Mouse (Mus musculus): ENCODE measurements around the gene Xrn1. TPM values are rescaled to one million over a fixed set of nuclear protein-coding genes. Genes with fewer than 3 reads are reported as not detected.

Gene Xrn1
- polyA plus RNA-seq, 1 experiment from 2014 or later = 12.4 TPM

- 78% methylated on average over 6 of the region's 6 CpGs for WGBS
- peaks cover 70% of the 10 kb centered on the region for H3K36me3 ChIP-seq
Measured at GRCm38 (mm10) chr9:95979896-95980295, 25.3 kb downstream of the Xrn1 start.

GRCm38 (mm10) chr9:95992255-95992654, 37.7 kb downstream of the Xrn1 start:
- H3K4me3 ChIP-seq = no peak overlapping the region
- no peak overlapping the region for H3K9ac ChIP-seq
- no peak overlapping the region for H3K4me2 ChIP-seq
- no peak overlapping the region for H3K27ac ChIP-seq (replicated peaks)
- H3K36me3 ChIP-seq = peaks cover 57% of the 10 kb centered on the region
- no peaks in the 10 kb centered on the region for H3K4me1 ChIP-seq (replicated peaks)
- no peaks in the 10 kb centered on the region for H3K27me3 ChIP-seq
- ATAC-seq (ENCODE audit: low read depth) = no peak
- 98% methylated on average over 2 of the region's 2 CpGs for WGBS
- H3K9me3 ChIP-seq = no peaks in the 10 kb centered on the region

More at GRCm38 (mm10) chr9:95979896-95980295, 25.3 kb downstream of the Xrn1 start:
- Histone ChIP-seq H3K4me1 (replicated peaks) (no peaks in the 10 kb centered on the region), H3K4me3 (no peak overlapping the region), H3K27me3 (no peaks in the 10 kb centered on the region), H3K4me2 (no peak overlapping the region), H3K9me3 (no peaks in the 10 kb centered on the region), H3K9ac (no peak overlapping the region), H3K27ac (replicated peaks) (no peak overlapping the region)
- no peak for ATAC-seq (ENCODE audit: low read depth)

- ATAC-seq (ENCODE audit: low read depth) = no peak
Measured at GRCm38 (mm10) chr9:96004455-96004854, 49.9 kb downstream of the Xrn1 start.

GRCm38 (mm10) chr9:96010664-96011063, 56.1 kb downstream of the Xrn1 start:
- 95% methylated on average over 7 of the region's 7 CpGs for WGBS
- ATAC-seq (ENCODE audit: low read depth) = no peak
- Histone ChIP-seq H3K9ac (no peak overlapping the region), H3K36me3 (peaks cover 65% of the 10 kb centered on the region), H3K9me3 (no peaks in the 10 kb centered on the region), H3K27ac (replicated peaks) (no peak overlapping the region), H3K4me2 (no peak overlapping the region), H3K4me1 (replicated peaks) (no peaks in the 10 kb centered on the region), H3K27me3 (no peaks in the 10 kb centered on the region), H3K4me3 (no peak overlapping the region)

More at GRCm38 (mm10) chr9:96004455-96004854, 49.9 kb downstream of the Xrn1 start:
- Histone ChIP-seq H3K27me3 (no peaks in the 10 kb centered on the region), H3K36me3 (peaks cover 79% of the 10 kb centered on the region), H3K4me1 (replicated peaks) (no peaks in the 10 kb centered on the region), H3K27ac (replicated peaks) (no peak overlapping the region), H3K9me3 (no peaks in the 10 kb centered on the region), H3K9ac (no peak overlapping the region), H3K4me3 (no peak overlapping the region), H3K4me2 (no peak overlapping the region)
- WGBS = 94% methylated on average over 7 of the region's 7 CpGs

GRCm38 (mm10) chr9:96023921-96024320, 69.4 kb downstream of the Xrn1 start:
- 94% methylated on average over 3 of the region's 3 CpGs for WGBS
- peaks cover 73% of the 10 kb centered on the region for H3K36me3 ChIP-seq

GRCm38 (mm10) chr9:96027913-96028312, 73.4 kb downstream of the Xrn1 start:
- 72% methylated on average over 3 of the region's 3 CpGs for WGBS
- Histone ChIP-seq H3K9me3 (no peaks in the 10 kb centered on the region), H3K27ac (replicated peaks) (no peak overlapping the region), H3K4me1 (replicated peaks) (no peaks in the 10 kb centered on the region), H3K4me2 (no peak overlapping the region), H3K36me3 (peaks cover 87% of the 10 kb centered on the region), H3K9ac (no peak overlapping the region), H3K4me3 (no peak overlapping the region), H3K27me3 (no peaks in the 10 kb centered on the region)
- no peak for ATAC-seq (ENCODE audit: low read depth)

More at GRCm38 (mm10) chr9:96023921-96024320, 69.4 kb downstream of the Xrn1 start:
- no peaks in the 10 kb centered on the region for H3K9me3 ChIP-seq
- no peak overlapping the region for H3K9ac ChIP-seq
- H3K4me1 ChIP-seq (replicated peaks) = no peaks in the 10 kb centered on the region
- H3K4me2 ChIP-seq = no peak overlapping the region
- H3K27ac ChIP-seq (replicated peaks) = no peak overlapping the region
- ATAC-seq (ENCODE audit: low read depth) = no peak
- H3K4me3 ChIP-seq = no peak overlapping the region
- no peaks in the 10 kb centered on the region for H3K27me3 ChIP-seq

- Histone ChIP-seq H3K4me1 (replicated peaks) (no peaks in the 10 kb centered on the region), H3K9ac (no peak overlapping the region), H3K27ac (replicated peaks) (no peak overlapping the region), H3K27me3 (no peaks in the 10 kb centered on the region), H3K4me2 (no peak overlapping the region), H3K36me3 (peaks cover 86% of the 10 kb centered on the region), H3K9me3 (no peaks in the 10 kb centered on the region), H3K4me3 (no peak overlapping the region)
- no peak for ATAC-seq (ENCODE audit: low read depth)
- 46% methylated on average over 1 of the region's 1 CpGs for WGBS
Measured at GRCm38 (mm10) chr9:96028818-96029217, 74.3 kb downstream of the Xrn1 start.

GRCm38 (mm10) chr9:96029886-96030285, 75.3 kb downstream of the Xrn1 start:
- Histone ChIP-seq H3K4me1 (replicated peaks) (no peaks in the 10 kb centered on the region), H3K4me3 (no peak overlapping the region), H3K9ac (no peak overlapping the region), H3K36me3 (peaks cover 86% of the 10 kb centered on the region), H3K27me3 (no peaks in the 10 kb centered on the region), H3K4me2 (no peak overlapping the region), H3K9me3 (no peaks in the 10 kb centered on the region), H3K27ac (replicated peaks) (no peak overlapping the region)
- ATAC-seq (ENCODE audit: low read depth) = no peak
- WGBS = 95% methylated on average over 5 of the region's 5 CpGs

GRCm38 (mm10) chr9:96035371-96036086, 81.0 kb downstream of the Xrn1 start:
- Histone ChIP-seq H3K9me3 (no peaks in the 10 kb centered on the region), H3K4me2 (no peak overlapping the region), H3K36me3 (peaks cover 85% of the 10 kb centered on the region), H3K4me3 (no peak overlapping the region), H3K9ac (no peak overlapping the region), H3K27me3 (no peaks in the 10 kb centered on the region), H3K27ac (replicated peaks) (no peak overlapping the region), H3K4me1 (replicated peaks) (no peaks in the 10 kb centered on the region)
- ATAC-seq (ENCODE audit: low read depth) = no peak
- WGBS = 86% methylated on average over 3 of the region's 3 CpGs

- H3K4me2 ChIP-seq = no peak overlapping the region
- H3K9ac ChIP-seq = no peak overlapping the region
- H3K36me3 ChIP-seq = peaks cover 79% of the 10 kb centered on the region
- no peaks in the 10 kb centered on the region for H3K27me3 ChIP-seq
- H3K27ac ChIP-seq (replicated peaks) = no peak overlapping the region
- no peaks in the 10 kb centered on the region for H3K4me1 ChIP-seq (replicated peaks)
- no peak overlapping the region for H3K4me3 ChIP-seq
- H3K9me3 ChIP-seq = no peaks in the 10 kb centered on the region
- WGBS = 88% methylated on average over 3 of the region's 3 CpGs
- ATAC-seq (ENCODE audit: low read depth) = no peak
Measured at GRCm38 (mm10) chr9:96044214-96044613, 89.7 kb downstream of the Xrn1 start.

- no peak for ATAC-seq (ENCODE audit: low read depth)
- Histone ChIP-seq H3K27me3 (no peaks in the 10 kb centered on the region), H3K9me3 (no peaks in the 10 kb centered on the region), H3K9ac (no peak overlapping the region), H3K4me3 (no peak overlapping the region), H3K4me1 (replicated peaks) (no peaks in the 10 kb centered on the region; the same call in 1 of the 2 replicates), H3K4me2 (no peak overlapping the region), H3K36me3 (peaks cover 87% of the 10 kb centered on the region), H3K27ac (replicated peaks) (no peak overlapping the region)
- 96% methylated on average over 4 of the region's 4 CpGs for WGBS
Measured at GRCm38 (mm10) chr9:96051501-96051900, 96.9 kb downstream of the Xrn1 start.

- Histone ChIP-seq H3K4me1 (replicated peaks) (no peaks in the 10 kb centered on the region; the same call in 1 of the 2 replicates), H3K27me3 (no peaks in the 10 kb centered on the region), H3K4me2 (no peak overlapping the region), H3K4me3 (no peak overlapping the region), H3K36me3 (peaks cover 87% of the 10 kb centered on the region), H3K9ac (no peak overlapping the region), H3K27ac (replicated peaks) (no peak overlapping the region), H3K9me3 (no peaks in the 10 kb centered on the region)
- 88% methylated on average over 5 of the region's 5 CpGs for WGBS
- no peak for ATAC-seq (ENCODE audit: low read depth)
Measured at GRCm38 (mm10) chr9:96054878-96055277, 100.3 kb downstream of the Xrn1 start.
